Mouse (Mus musculus): ENCODE data around the gene Tada3. TPM values are rescaled to one million over a fixed set of nuclear protein-coding genes. Genes with fewer than 3 reads are reported as not detected.

The Tada3 gene
- polyA plus RNA-seq, 1 experiment from 2014 or later = 78.5 TPM

- H3K36me3 ChIP-seq (ENCODE audit: control insufficient read depth, insufficient read depth, low read length) = peaks cover 3% of the 10 kb centered on the region; the same call in 1 of the 2 replicates
- ATAC-seq (ENCODE audit: low read depth) = no peak
- 69% methylated on average over 1 of the region's 1 CpGs for WGBS
Measured at GRCm38 (mm10) chr6:113410001-113410400, 32.3 kb upstream of the Tada3 start.

GRCm38 (mm10) chr6:113406683-113407082 is 29.0 kb upstream of the Tada3 start:
- Histone ChIP-seq H3K9ac (replicated peaks; ENCODE audit: low read depth, low read length) (no peak overlapping the region), H3K27ac (ENCODE audit: low read depth, low read length) (no peak overlapping the region), H3K4me1 (ENCODE audit: control insufficient read depth, insufficient read depth, low read length) (no peaks in the 10 kb centered on the region), H3K4me3 (ENCODE audit: low read depth, low read length) (no peak overlapping the region), H3K4me2 (ENCODE audit: low read depth, low read length) (no peak overlapping the region), H3K36me3 (ENCODE audit: control insufficient read depth, insufficient read depth, low read length) (0 out of 2 replicates have a peak, but pooled peaks cover 3% of the 10 kb centered on the region), H3K9me3 (ENCODE audit: control insufficient read depth, low read length) (no peaks in the 10 kb centered on the region), H3K27me3 (ENCODE audit: control insufficient read depth, insufficient read depth, low read length) (no peaks in the 10 kb centered on the region)
- 82% methylated on average over 9 of the region's 9 CpGs for WGBS
- ATAC-seq (ENCODE audit: low read depth) = no peak

More at GRCm38 (mm10) chr6:113410001-113410400, 32.3 kb upstream of the Tada3 start:
- no peaks in the 10 kb centered on the region for H3K4me1 ChIP-seq (ENCODE audit: control insufficient read depth, insufficient read depth, low read length)
- H3K4me3 ChIP-seq (ENCODE audit: low read depth, low read length) = no peak overlapping the region
- H3K4me2 ChIP-seq (ENCODE audit: low read depth, low read length) = no peak overlapping the region
- no peaks in the 10 kb centered on the region for H3K27me3 ChIP-seq (ENCODE audit: control insufficient read depth, insufficient read depth, low read length)
- H3K9me3 ChIP-seq (ENCODE audit: control insufficient read depth, low read length) = no peaks in the 10 kb centered on the region
- H3K27ac ChIP-seq (ENCODE audit: low read depth, low read length) = no peak overlapping the region
- no peak overlapping the region for H3K9ac ChIP-seq (replicated peaks; ENCODE audit: low read depth, low read length)

GRCm38 (mm10) chr6:113405483-113405882 is 27.8 kb upstream of the Tada3 start:
- 95% methylated on average over 6 of the region's 6 CpGs for WGBS
- H3K4me2 ChIP-seq (ENCODE audit: low read depth, low read length) = no peak overlapping the region
- no peak overlapping the region for H3K27ac ChIP-seq (ENCODE audit: low read depth, low read length)
- 0 out of 2 replicates have a peak, but pooled peaks cover 3% of the 10 kb centered on the region for H3K36me3 ChIP-seq (ENCODE audit: control insufficient read depth, insufficient read depth, low read length)
- no peak overlapping the region for H3K9ac ChIP-seq (replicated peaks; ENCODE audit: low read depth, low read length)
- H3K27me3 ChIP-seq (ENCODE audit: control insufficient read depth, insufficient read depth, low read length) = no peaks in the 10 kb centered on the region
- H3K9me3 ChIP-seq (ENCODE audit: control insufficient read depth, low read length) = no peaks in the 10 kb centered on the region
- no peak overlapping the region for H3K4me3 ChIP-seq (ENCODE audit: low read depth, low read length)
- H3K4me1 ChIP-seq (ENCODE audit: control insufficient read depth, insufficient read depth, low read length) = no peaks in the 10 kb centered on the region
- no peak for ATAC-seq (ENCODE audit: low read depth)

GRCm38 (mm10) chr6:113404649-113405448 is 27.2 kb upstream of the Tada3 start:
- Histone ChIP-seq H3K36me3 (ENCODE audit: control insufficient read depth, insufficient read depth, low read length) (0 out of 2 replicates have a peak, but pooled peaks cover 3% of the 10 kb centered on the region), H3K4me1 (ENCODE audit: control insufficient read depth, insufficient read depth, low read length) (no peaks in the 10 kb centered on the region), H3K9ac (replicated peaks; ENCODE audit: low read depth, low read length) (no peak overlapping the region), H3K4me2 (ENCODE audit: low read depth, low read length) (no peak overlapping the region), H3K27ac (ENCODE audit: low read depth, low read length) (no peak overlapping the region), H3K27me3 (ENCODE audit: control insufficient read depth, insufficient read depth, low read length) (no peaks in the 10 kb centered on the region), H3K4me3 (ENCODE audit: low read depth, low read length) (no peak overlapping the region), H3K9me3 (ENCODE audit: control insufficient read depth, low read length) (no peaks in the 10 kb centered on the region)
- WGBS = 75% methylated on average over 12 of the region's 12 CpGs
- no peak for ATAC-seq (ENCODE audit: low read depth)

GRCm38 (mm10) chr6:113402094-113402493 is 24.4 kb upstream of the Tada3 start:
- no peak overlapping the region for H3K4me3 ChIP-seq (ENCODE audit: low read depth, low read length)
- H3K27me3 ChIP-seq (ENCODE audit: control insufficient read depth, insufficient read depth, low read length) = no peaks in the 10 kb centered on the region
- H3K36me3 ChIP-seq (ENCODE audit: control insufficient read depth, insufficient read depth, low read length) = 0 out of 2 replicates have a peak, but pooled peaks cover 4% of the 10 kb centered on the region
- H3K9me3 ChIP-seq (ENCODE audit: control insufficient read depth, low read length) = no peaks in the 10 kb centered on the region
- H3K9ac ChIP-seq (replicated peaks; ENCODE audit: low read depth, low read length) = no peak overlapping the region
- 95% methylated on average over 13 of the region's 13 CpGs for WGBS
- no peak for ATAC-seq (ENCODE audit: low read depth)
- no peak overlapping the region for H3K27ac ChIP-seq (ENCODE audit: low read depth, low read length)
- no peaks in the 10 kb centered on the region for H3K4me1 ChIP-seq (ENCODE audit: control insufficient read depth, insufficient read depth, low read length)
- no peak overlapping the region for H3K4me2 ChIP-seq (ENCODE audit: low read depth, low read length)

- no peak overlapping the region for H3K27ac ChIP-seq (ENCODE audit: low read depth, low read length)
- no peaks in the 10 kb centered on the region for H3K27me3 ChIP-seq (ENCODE audit: control insufficient read depth, insufficient read depth, low read length)
- H3K4me2 ChIP-seq (ENCODE audit: low read depth, low read length) = no peak overlapping the region
- H3K4me1 ChIP-seq (ENCODE audit: control insufficient read depth, insufficient read depth, low read length) = peaks cover 5% of the 10 kb centered on the region; the same call in 1 of the 2 replicates
- H3K4me3 ChIP-seq (ENCODE audit: low read depth, low read length) = no peak overlapping the region
- 87% methylated on average over 10 of the region's 10 CpGs for WGBS
- no peak for ATAC-seq (ENCODE audit: low read depth)
- H3K9me3 ChIP-seq (ENCODE audit: control insufficient read depth, low read length) = no peaks in the 10 kb centered on the region
- no peak overlapping the region for H3K9ac ChIP-seq (replicated peaks; ENCODE audit: low read depth, low read length)
- H3K36me3 ChIP-seq (ENCODE audit: control insufficient read depth, insufficient read depth, low read length) = 0 out of 2 replicates have a peak, but pooled peaks cover 11% of the 10 kb centered on the region
Measured at GRCm38 (mm10) chr6:113396270-113397030, 18.8 kb upstream of the Tada3 start.

- no peaks in the 10 kb centered on the region for H3K27me3 ChIP-seq (ENCODE audit: control insufficient read depth, insufficient read depth, low read length)
- 96% methylated on average over 6 of the region's 6 CpGs for WGBS
- H3K4me2 ChIP-seq (ENCODE audit: low read depth, low read length) = no peak overlapping the region
- H3K9me3 ChIP-seq (ENCODE audit: control insufficient read depth, low read length) = no peaks in the 10 kb centered on the region
- H3K36me3 ChIP-seq (ENCODE audit: control insufficient read depth, insufficient read depth, low read length) = peaks cover 14% of the 10 kb centered on the region; the same call in 1 of the 2 replicates
- peaks cover 5% of the 10 kb centered on the region; the same call in 1 of the 2 replicates for H3K4me1 ChIP-seq (ENCODE audit: control insufficient read depth, insufficient read depth, low read length)
- H3K4me3 ChIP-seq (ENCODE audit: low read depth, low read length) = no peak overlapping the region
- H3K9ac ChIP-seq (replicated peaks; ENCODE audit: low read depth, low read length) = no peak overlapping the region
- ATAC-seq (ENCODE audit: low read depth) = no peak
- H3K27ac ChIP-seq (ENCODE audit: low read depth, low read length) = no peak overlapping the region
Measured at GRCm38 (mm10) chr6:113395501-113395900, 17.8 kb upstream of the Tada3 start.

- no peak overlapping the region for H3K4me2 ChIP-seq (ENCODE audit: low read depth, low read length)
- no peaks in the 10 kb centered on the region for H3K27me3 ChIP-seq (ENCODE audit: control insufficient read depth, insufficient read depth, low read length)
- H3K27ac ChIP-seq (ENCODE audit: low read depth, low read length) = no peak overlapping the region
- peaks cover 21% of the 10 kb centered on the region; the same call in 1 of the 2 replicates for H3K36me3 ChIP-seq (ENCODE audit: control insufficient read depth, insufficient read depth, low read length)
- no peaks in the 10 kb centered on the region for H3K9me3 ChIP-seq (ENCODE audit: control insufficient read depth, low read length)
- WGBS = 94% methylated on average over 11 of the region's 11 CpGs
- no peak overlapping the region for H3K4me3 ChIP-seq (ENCODE audit: low read depth, low read length)
- no peak overlapping the region for H3K9ac ChIP-seq (replicated peaks; ENCODE audit: low read depth, low read length)
- ATAC-seq (ENCODE audit: low read depth) = no peak
- peaks cover 5% of the 10 kb centered on the region; the same call in 1 of the 2 replicates for H3K4me1 ChIP-seq (ENCODE audit: control insufficient read depth, insufficient read depth, low read length)
Measured at GRCm38 (mm10) chr6:113394811-113395210, 17.1 kb upstream of the Tada3 start.

GRCm38 (mm10) chr6:113393951-113394350 is 16.3 kb upstream of the Tada3 start:
- no peak overlapping the region for H3K27ac ChIP-seq (ENCODE audit: low read depth, low read length)
- no peak for ATAC-seq (ENCODE audit: low read depth)
- no peak overlapping the region for H3K4me2 ChIP-seq (ENCODE audit: low read depth, low read length)
- H3K9me3 ChIP-seq (ENCODE audit: control insufficient read depth, low read length) = no peaks in the 10 kb centered on the region
- 88% methylated on average over 6 of the region's 6 CpGs for WGBS
- no peaks in the 10 kb centered on the region for H3K27me3 ChIP-seq (ENCODE audit: control insufficient read depth, insufficient read depth, low read length)
- no peak overlapping the region for H3K4me3 ChIP-seq (ENCODE audit: low read depth, low read length)
- no peak overlapping the region for H3K9ac ChIP-seq (replicated peaks; ENCODE audit: low read depth, low read length)
- peaks cover 26% of the 10 kb centered on the region for H3K36me3 ChIP-seq (ENCODE audit: control insufficient read depth, insufficient read depth, low read length)
- peaks cover 5% of the 10 kb centered on the region; the same call in 1 of the 2 replicates for H3K4me1 ChIP-seq (ENCODE audit: control insufficient read depth, insufficient read depth, low read length)
